Mouse (Mus musculus): Measurements from ENCODE around the gene Pdzrn3. TPM values are rescaled to one million over a fixed set of nuclear protein-coding genes. Genes with fewer than 3 reads are reported as not detected.

Gene Pdzrn3
- total RNA-seq (2014; rRNA removed) (29.1 and 29.6 TPM in 2 replicates), polyA plus RNA-seq (2015; fragmentation: Nextera tagmentation; extraction: Ambion mirVana) (8.3 and 10.7 TPM in 2 replicates)

- ATAC-seq (peak; percentile 67), DNase-seq (peak; percentile 70)
- TF ChIP-seq CTCF (IDR thresholded peaks at IDR 0.05; ENCODE audit: low read depth): peak; percentile 61
- peak within 1 kb of the TSS; percentile 49 for H3K4me3 ChIP-seq (ENCODE audit: low read depth, low read length)
- no peaks in the 10 kb centered on the region for H3K27me3 ChIP-seq (ENCODE audit: insufficient read depth, low read length)
- peaks cover 8% of the 10 kb centered on the region; the same call in 1 of the 2 replicates for H3K4me1 ChIP-seq (ENCODE audit: insufficient read depth)
- peak within 1 kb of the TSS; percentile 51 for H3K9ac ChIP-seq
- H3K9me3 ChIP-seq (ENCODE audit: low read length): no peaks in the 10 kb centered on the region
- H3K4me2 ChIP-seq (ENCODE audit: low read depth): peak within 1 kb of the TSS; percentile 98
- WGBS: 1% methylated on average over 105 of the region's 111 CpGs
- H3K36me3 ChIP-seq (ENCODE audit: insufficient read depth): no peaks in the 10 kb centered on the region
- peak within 1 kb of the TSS; percentile 45 for H3K27ac ChIP-seq (ENCODE audit: low read depth, low read length)
Observed at GRCm38 (mm10) chr6:101377167-101377934, at the start of gene Pdzrn3. TSS of gene Pdzrn3 (minus strand) at chr6:101377897.

GRCm38 (mm10) chr6:101427296-101427695, 49.6 kb upstream of the Pdzrn3 start:
- no peak for ATAC-seq

GRCm38 (mm10) chr6:101426301-101426700, 48.6 kb upstream of the Pdzrn3 start:
- no peaks in the 10 kb centered on the region for H3K36me3 ChIP-seq (ENCODE audit: insufficient read depth)
- ATAC-seq (peak; percentile 74; the same call in 1 of the 2 replicates), DNase-seq (peak; percentile 61)
- peaks cover 6% of the 10 kb centered on the region; the same call in 1 of the 2 replicates for H3K4me1 ChIP-seq (ENCODE audit: insufficient read depth)
- TF ChIP-seq CTCF (IDR thresholded peaks at IDR 0.05; ENCODE audit: low read depth): no peak
- no peak overlapping the region for H3K27ac ChIP-seq (ENCODE audit: low read depth, low read length)
- no peak overlapping the region for H3K4me2 ChIP-seq (ENCODE audit: low read depth)
- no peaks in the 10 kb centered on the region for H3K9me3 ChIP-seq (ENCODE audit: low read length)
- no peaks in the 10 kb centered on the region for H3K27me3 ChIP-seq (ENCODE audit: insufficient read depth, low read length)
- no peak overlapping the region for H3K4me3 ChIP-seq (ENCODE audit: low read depth, low read length)
- no peak overlapping the region for H3K9ac ChIP-seq
- WGBS: 24% methylated on average over 4 of the region's 4 CpGs

More at GRCm38 (mm10) chr6:101427296-101427695, 49.6 kb upstream of the Pdzrn3 start:
- H3K4me3 ChIP-seq (ENCODE audit: low read depth, low read length): no peak overlapping the region
- no peaks in the 10 kb centered on the region for H3K9me3 ChIP-seq (ENCODE audit: low read length)
- H3K4me2 ChIP-seq (ENCODE audit: low read depth): no peak overlapping the region
- H3K4me1 ChIP-seq (ENCODE audit: insufficient read depth): peaks cover 6% of the 10 kb centered on the region; the same call in 1 of the 2 replicates
- H3K27ac ChIP-seq (ENCODE audit: low read depth, low read length): no peak overlapping the region
- H3K27me3 ChIP-seq (ENCODE audit: insufficient read depth, low read length): no peaks in the 10 kb centered on the region
- no peak for TF ChIP-seq CTCF (IDR thresholded peaks at IDR 0.05; ENCODE audit: low read depth)
- 92% methylated on average over 3 of the region's 3 CpGs for WGBS
- DNase-seq: no peak
- no peak overlapping the region for H3K9ac ChIP-seq
- no peaks in the 10 kb centered on the region for H3K36me3 ChIP-seq (ENCODE audit: insufficient read depth)

- H3K9me3 ChIP-seq (ENCODE audit: low read length): no peaks in the 10 kb centered on the region
- no peak overlapping the region for H3K4me3 ChIP-seq (ENCODE audit: low read depth, low read length)
- ATAC-seq (peak; percentile 32; the same call in 1 of the 2 replicates), DNase-seq (peak; percentile 36)
- WGBS: 28% methylated on average over 10 of the region's 10 CpGs
- H3K9ac ChIP-seq: no peak overlapping the region
- peaks cover 6% of the 10 kb centered on the region; the same call in 1 of the 2 replicates for H3K4me1 ChIP-seq (ENCODE audit: insufficient read depth)
- H3K4me2 ChIP-seq (ENCODE audit: low read depth): no peak overlapping the region
- no peak for TF ChIP-seq CTCF (IDR thresholded peaks at IDR 0.05; ENCODE audit: low read depth)
- no peaks in the 10 kb centered on the region for H3K36me3 ChIP-seq (ENCODE audit: insufficient read depth)
- H3K27ac ChIP-seq (ENCODE audit: low read depth, low read length): no peak overlapping the region
- no peaks in the 10 kb centered on the region; the same call in 1 of the 2 replicates for H3K27me3 ChIP-seq (ENCODE audit: insufficient read depth, low read length)
Observed at GRCm38 (mm10) chr6:101422084-101422954, 44.6 kb upstream of the Pdzrn3 start.

GRCm38 (mm10) chr6:101418213-101418612, 40.5 kb upstream of the Pdzrn3 start:
- DNase-seq: no peak
- no peak for TF ChIP-seq CTCF (IDR thresholded peaks at IDR 0.05; ENCODE audit: low read depth)
- Histone ChIP-seq H3K4me1 (ENCODE audit: insufficient read depth) (no peaks in the 10 kb centered on the region), H3K27me3 (ENCODE audit: insufficient read depth, low read length) (no peaks in the 10 kb centered on the region; the same call in 1 of the 2 replicates), H3K4me3 (ENCODE audit: low read depth, low read length) (no peak overlapping the region), H3K9me3 (ENCODE audit: low read length) (no peaks in the 10 kb centered on the region), H3K9ac (no peak overlapping the region), H3K4me2 (ENCODE audit: low read depth) (no peak overlapping the region), H3K36me3 (ENCODE audit: insufficient read depth) (no peaks in the 10 kb centered on the region), H3K27ac (ENCODE audit: low read depth, low read length) (no peak overlapping the region)
- peak; percentile 32; the same call in 1 of the 2 replicates for ATAC-seq
- 68% methylated on average over 5 of the region's 5 CpGs for WGBS

GRCm38 (mm10) chr6:101411701-101412100, 34.0 kb upstream of the Pdzrn3 start:
- 8% methylated on average over 1 of the region's 1 CpGs for WGBS
- Histone ChIP-seq H3K27me3 (ENCODE audit: insufficient read depth, low read length) (no peaks in the 10 kb centered on the region), H3K9ac (no peak overlapping the region), H3K4me2 (ENCODE audit: low read depth) (no peak overlapping the region), H3K36me3 (ENCODE audit: insufficient read depth) (no peaks in the 10 kb centered on the region), H3K27ac (ENCODE audit: low read depth, low read length) (no peak overlapping the region), H3K9me3 (ENCODE audit: low read length) (no peaks in the 10 kb centered on the region), H3K4me1 (ENCODE audit: insufficient read depth) (no peaks in the 10 kb centered on the region), H3K4me3 (ENCODE audit: low read depth, low read length) (no peak overlapping the region)
- no peak for ATAC-seq
- TF ChIP-seq CTCF (IDR thresholded peaks at IDR 0.05; ENCODE audit: low read depth): no peak
- DNase-seq: no peak
